Mouse (Mus musculus): ENCODE data around the gene Cmas. TPM values are rescaled to one million over a fixed set of nuclear protein-coding genes. Genes with fewer than 3 reads are reported as not detected.

The Cmas gene
- 73.4 TPM for total RNA-seq (2023)

DNA sequence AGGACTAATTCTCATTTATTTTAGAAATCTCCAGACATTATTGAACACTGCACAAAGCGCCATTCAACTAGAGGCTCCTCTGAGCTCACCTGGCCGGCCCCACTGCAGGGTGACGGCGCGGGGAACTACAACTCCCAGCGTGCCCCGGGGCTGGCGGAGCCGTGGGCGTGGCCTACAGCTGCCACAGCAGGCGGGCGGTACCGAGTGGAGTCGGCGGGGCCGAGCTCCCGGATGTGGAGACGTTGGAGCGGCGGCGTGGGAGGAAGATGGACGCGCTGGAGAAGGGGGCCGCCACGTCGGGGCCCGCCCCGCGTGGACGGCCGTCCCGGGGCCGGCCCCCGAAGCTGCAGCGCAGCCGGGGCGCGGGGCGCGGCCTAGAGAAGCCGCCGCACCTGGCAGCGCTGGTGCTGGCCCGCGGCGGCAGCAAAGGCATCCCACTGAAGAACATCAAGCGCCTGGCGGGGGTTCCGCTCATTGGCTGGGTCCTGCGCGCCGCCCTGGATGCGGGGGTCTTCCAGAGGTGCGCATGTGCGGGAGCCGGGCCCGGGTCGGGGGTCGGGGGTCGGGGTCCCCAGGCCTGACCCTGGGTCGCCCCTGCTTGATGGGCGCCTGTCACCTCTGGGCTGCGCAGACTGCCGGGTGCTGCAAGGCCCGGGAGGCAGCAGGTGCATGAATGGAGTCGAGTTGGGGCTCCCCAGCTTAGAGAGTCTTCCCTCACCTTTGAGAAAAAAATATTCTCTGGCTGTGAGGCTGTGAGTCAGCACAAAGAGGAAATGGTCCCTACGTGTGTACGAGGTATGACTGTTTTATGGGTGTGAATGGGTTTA lies at the start of gene Cmas:
Cmas (plus strand) TSS at position 180 of the 827 bp plus-strand sequence.

DNA sequence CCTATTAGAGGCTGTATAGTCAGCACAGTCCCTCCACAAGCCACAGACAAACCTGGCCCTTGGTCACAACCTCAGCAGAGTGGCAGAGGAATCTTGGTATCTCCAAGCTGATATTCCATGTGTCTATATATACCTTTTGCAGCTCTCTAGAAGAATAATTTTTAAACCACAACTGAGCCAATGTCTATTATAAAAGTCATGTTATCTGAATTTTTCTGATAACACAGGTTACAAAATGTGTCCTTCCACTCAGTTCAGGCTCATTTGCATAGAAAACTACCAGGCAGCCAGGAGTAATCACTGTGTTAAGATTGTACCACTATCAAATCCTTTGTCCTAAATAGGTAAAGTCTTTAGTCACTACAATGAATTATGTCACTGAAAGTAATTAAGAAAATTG lies 47.9 kb downstream of the Cmas start, which contains the start of gene Sult6b2:
Sult6b2 (minus strand) TSS at position 101 of the 400 bp plus-strand sequence.

Other genes with a start within 250 kb of the Cmas start
- gene Ldhb, start 248.7 kb upstream of the Cmas start, total RNA-seq (2023): 32.8 TPM
- gene Kcnj8, start 185.1 kb upstream of the Cmas start, total RNA-seq (2023): 0.33 TPM
- gene Abcc9, start 54.4 kb upstream of the Cmas start, total RNA-seq (2023): not detected
- 0.92 TPM for gene Sult6b2, start 47.8 kb downstream of the Cmas start, total RNA-seq (2023)
- gene St8sia1, start 207.8 kb downstream of the Cmas start, total RNA-seq (2023): 105 TPM

Data from CD4-positive naive resting alpha-beta T cell, adult 57 days (primary cell).